Mouse (Mus musculus): ENCODE results near the gene E2f6.

- no peak for TF ChIP-seq NELFE (IDR thresholded peaks at IDR 0.05; ENCODE audit: low read depth, low read length)
- TF ChIP-seq POLR2AphosphoS2 (IDR thresholded peaks at IDR 0.05; ENCODE audit: low read length), result no peak
- TF ChIP-seq ZKSCAN1 (IDR thresholded peaks at IDR 0.05; ENCODE audit: low read depth, low read length), result no peak
- no peak for TF ChIP-seq MXI1 (IDR thresholded peaks at IDR 0.05; ENCODE audit: low read depth, low read length)
These were observed 66.9 kb downstream of the E2f6 start for GRCm38 (mm10) chr12:16877679-16878078.
